ENCODE assay signal across 1 mouse cellular context in the genomic region with DNA sequence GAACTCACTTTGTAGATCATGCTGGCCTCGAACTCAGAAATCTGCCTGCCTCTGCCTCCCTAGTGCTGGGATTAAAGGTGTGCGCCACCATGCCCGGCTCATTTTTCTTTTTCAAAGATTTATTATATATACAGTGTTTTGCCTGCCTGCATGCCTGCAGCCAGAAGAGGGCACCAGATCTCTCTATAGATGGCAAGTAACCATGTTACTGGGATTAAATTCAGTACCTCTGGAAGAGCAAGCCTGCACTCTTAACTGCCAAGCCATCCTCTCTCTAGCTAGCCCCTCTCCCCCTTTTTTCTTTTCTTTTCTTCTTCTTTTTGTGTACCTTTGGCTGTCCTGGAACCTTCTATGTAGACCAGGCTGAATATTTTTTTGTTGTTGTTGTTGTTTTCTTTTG.
TF ChIP-seq lines count a peak whose summit lies in the region.

No protein-coding gene starts in this region.

TF ChIP-seq in MEL, 35 proteins besides CTCF, POLR2A, EP300 and RAD21 (continued from another document):
- TF ChIP-seq MAZ (IDR thresholded peaks at IDR 0.05; ENCODE audit: low read depth, low read length) = 0 out of 2 replicates have a peak, but pooled peaks have one; percentile 59
- TF ChIP-seq MXI1 (IDR thresholded peaks at IDR 0.05; ENCODE audit: low read depth, low read length) = no peak; the same call in 1 of the 2 replicates
- 0 out of 2 replicates have a peak, but pooled peaks have one; percentile 39 for TF ChIP-seq HCFC1 (IDR thresholded peaks at IDR 0.05; ENCODE audit: low read depth, low read length)
- TF ChIP-seq POLR2AphosphoS5 (IDR thresholded peaks at IDR 0.05; ENCODE audit: borderline replicate concordance, low read depth, low read length) = no peak
- TF ChIP-seq UBTF (IDR thresholded peaks at IDR 0.05; ENCODE audit: borderline replicate concordance, insufficient read depth, low read depth, low read length) = no peak
- TF ChIP-seq ZMIZ1 (IDR thresholded peaks at IDR 0.05; ENCODE audit: low read depth, low read length) = no peak
- TF ChIP-seq ELF1 (IDR thresholded peaks at IDR 0.05; ENCODE audit: low read depth, low read length) = no peak
- peak; percentile 73 for TF ChIP-seq ZNF384 (IDR thresholded peaks at IDR 0.05; ENCODE audit: low read depth, low read length)
- peak; percentile 84 for TF ChIP-seq SMC3 (IDR thresholded peaks at IDR 0.05; ENCODE audit: low read depth, low read length)
- TF ChIP-seq TAL1 (IDR thresholded peaks at IDR 0.05; ENCODE audit: low read length) = no peak
- no peak for TF ChIP-seq USF1 (IDR thresholded peaks at IDR 0.05; ENCODE audit: low read depth, low read length)
- peak; percentile 66; the same call in 1 of the 2 replicates for TF ChIP-seq BHLHE40 (IDR thresholded peaks at IDR 0.05; ENCODE audit: borderline replicate concordance, low read depth, low read length)
- no peak for TF ChIP-seq GATA1 (IDR thresholded peaks at IDR 0.05; ENCODE audit: low read depth, low read length)
- no peak for TF ChIP-seq MAX (IDR thresholded peaks at IDR 0.05; ENCODE audit: low read length)
- 0 out of 2 replicates have a peak, but pooled peaks have one; percentile 78 for TF ChIP-seq CHD1 (IDR thresholded peaks at IDR 0.05; ENCODE audit: low read depth, low read length)
- TF ChIP-seq NELFE (IDR thresholded peaks at IDR 0.05; ENCODE audit: low read depth, low read length) = no peak
- 0 out of 2 replicates have a peak, but pooled peaks have one; percentile 23 for TF ChIP-seq TCF12 (IDR thresholded peaks at IDR 0.05; ENCODE audit: low read depth, low read length)
- no peak for TF ChIP-seq ZKSCAN1 (IDR thresholded peaks at IDR 0.05; ENCODE audit: low read depth, low read length)
- peak; percentile 19; the same call in 1 of the 2 replicates for TF ChIP-seq RCOR1 (IDR thresholded peaks at IDR 0.05; ENCODE audit: low read depth, low read length)
- peak; percentile 73 for TF ChIP-seq SIN3A (IDR thresholded peaks at IDR 0.05; ENCODE audit: low read length)
- TF ChIP-seq CHD2 (IDR thresholded peaks at IDR 0.05; ENCODE audit: low read length) = no peak
- TF ChIP-seq KAT2A (conservative IDR thresholded peaks at IDR 0.05; ENCODE audit: low read depth, low read length) = no peak
- TF ChIP-seq MAFK (IDR thresholded peaks at IDR 0.05; ENCODE audit: borderline replicate concordance, low read depth, low read length) = no peak
- TF ChIP-seq MEF2A (IDR thresholded peaks at IDR 0.05; ENCODE audit: extremely low read depth, insufficient replicate concordance, low read depth, low read length, poor library complexity, severe bottlenecking) = no peak
